Mouse (Mus musculus): ENCODE measurements around the gene Sgpl1. TPM values are rescaled to one million over a fixed set of nuclear protein-coding genes. Genes with fewer than 3 reads are reported as not detected.
"Not testable (repeated sequence)": the region's sequence is repeated elsewhere in the genome, so short reads cannot be mapped to it uniquely, and the experiment has no call there.

The Sgpl1 gene
- polyA plus RNA-seq, 1 experiment from 2014 or later = 80.3 TPM

DNA sequence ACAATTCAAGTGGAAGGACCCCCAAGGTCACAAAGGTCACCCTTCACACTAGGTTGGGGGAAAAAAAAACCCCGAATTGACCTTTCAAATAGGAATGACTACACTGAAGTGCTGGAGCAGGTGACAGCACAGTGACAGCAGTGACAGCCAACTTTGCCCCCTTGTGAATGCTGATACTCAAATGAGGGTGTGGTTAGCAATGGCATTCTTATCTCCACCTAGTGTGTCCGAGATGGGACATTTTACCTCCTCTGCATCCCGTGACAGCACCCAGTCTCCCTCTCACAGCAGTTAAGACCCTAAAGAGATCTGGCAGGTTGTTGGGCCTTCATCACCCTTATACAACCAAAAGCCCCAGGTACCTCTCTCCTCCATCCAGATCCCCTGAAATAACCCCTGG is 2.0 kb upstream of the Sgpl1 start:
- Histone ChIP-seq H3K27me3 (ENCODE audit: low read depth, poor library complexity, severe bottlenecking) (no peaks in the 10 kb centered on the region), H3K27ac (no peak overlapping the region), H3K9me3 (replicated peaks) (no peaks in the 10 kb centered on the region), H3K4me3 (no peak overlapping the region), H3K36me3 (no peaks in the 10 kb centered on the region), H3K4me1 (peaks cover 24% of the 10 kb centered on the region)
- DNase-seq (ENCODE audit: low spot score) = no peak
- 85% methylated on average over 3 of the region's 3 CpGs for WGBS

DNA sequence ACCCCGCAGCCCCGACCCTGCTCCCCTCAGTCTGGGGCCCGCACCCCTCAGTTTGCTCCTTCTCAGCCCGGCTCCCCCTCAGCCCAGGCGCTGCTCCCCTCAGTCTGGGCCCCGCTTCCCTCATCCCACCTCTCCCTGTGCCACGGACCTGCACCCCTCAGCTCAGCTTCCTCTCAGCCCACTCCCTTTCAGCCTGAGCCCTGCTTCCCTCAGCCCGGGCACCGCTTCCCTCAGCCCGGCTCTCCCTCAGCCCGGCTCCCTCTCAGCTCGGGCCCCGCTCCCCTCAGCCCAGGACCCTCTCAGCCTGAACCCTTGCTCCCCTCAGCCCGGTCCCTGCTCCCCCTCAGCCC is 721 bp downstream of the Sgpl1 start:
- Histone ChIP-seq H3K36me3 (peaks cover 9% of the 10 kb centered on the region), H3K27me3 (ENCODE audit: low read depth, poor library complexity, severe bottlenecking) (no peaks in the 10 kb centered on the region), H3K9me3 (replicated peaks) (no peaks in the 10 kb centered on the region), H3K4me1 (peaks cover 24% of the 10 kb centered on the region), H3K4me3 (peak overlapping the region; percentile 95), H3K27ac (peak overlapping the region; percentile 94)
- no peak for DNase-seq (ENCODE audit: low spot score)
- 2% methylated on average over 14 of the region's 14 CpGs for WGBS

DNA sequence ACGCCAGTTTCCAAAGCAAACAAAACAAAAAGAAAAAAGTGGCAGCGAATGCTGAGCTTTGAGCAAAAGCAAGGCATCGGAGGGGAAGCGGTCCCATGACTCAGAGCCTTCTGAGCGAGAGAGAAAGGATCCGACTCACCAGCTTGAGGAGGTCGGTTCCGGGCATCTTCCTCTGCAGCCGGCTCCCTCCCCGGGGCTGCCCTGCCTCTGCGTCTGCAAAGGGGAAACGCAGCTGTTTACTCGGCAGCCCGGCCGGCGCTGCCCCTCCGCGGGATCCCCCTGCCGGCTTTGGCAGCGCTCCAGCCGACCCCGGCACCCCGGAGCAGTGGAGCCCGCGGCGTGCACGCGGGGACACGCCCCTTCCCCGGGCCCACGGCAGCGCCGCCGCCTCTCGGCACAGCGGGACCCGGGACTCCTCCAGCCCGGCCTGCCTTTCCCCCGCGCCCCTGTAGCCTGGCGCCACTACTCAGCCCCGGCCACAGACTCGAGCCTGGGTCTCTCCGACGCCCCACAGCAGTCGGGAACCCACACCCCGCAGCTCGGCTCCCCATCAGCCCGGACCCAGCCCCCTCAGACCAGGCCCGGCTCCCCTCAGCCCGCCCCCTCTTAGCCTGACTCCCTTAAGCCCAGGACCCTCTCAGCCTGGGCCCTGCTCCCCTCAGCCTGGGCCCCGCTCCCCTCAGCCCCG is 1.2 kb downstream of the Sgpl1 start:
- DNase-seq (ENCODE audit: low spot score) = peak; percentile 80
- Histone ChIP-seq H3K27me3 (ENCODE audit: low read depth, poor library complexity, severe bottlenecking) (no peaks in the 10 kb centered on the region), H3K9me3 (replicated peaks) (no peaks in the 10 kb centered on the region), H3K27ac (peak overlapping the region; percentile 94), H3K36me3 (peaks cover 13% of the 10 kb centered on the region), H3K4me3 (peak overlapping the region; percentile 95), H3K4me1 (peaks cover 24% of the 10 kb centered on the region)
- 0% methylated on average over 51 of the region's 53 CpGs for WGBS

DNA sequence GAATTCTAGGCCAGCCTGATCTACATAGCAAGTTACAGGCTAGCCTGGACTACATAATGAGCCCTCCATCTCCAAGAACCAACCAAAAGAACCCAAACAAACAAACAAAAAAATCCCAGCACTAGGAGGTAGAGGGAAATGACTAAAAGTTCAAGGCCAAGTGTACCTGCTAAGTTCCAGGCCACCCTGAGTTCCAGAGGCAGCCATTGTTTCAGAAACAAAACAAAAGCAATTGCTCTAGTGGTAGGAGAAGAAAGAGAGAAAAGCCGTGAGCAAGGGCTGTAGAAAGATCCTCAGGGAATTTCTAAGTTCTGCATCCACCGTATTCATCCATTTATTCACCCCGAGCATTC is 1.8 kb downstream of the Sgpl1 start:
- Histone ChIP-seq H3K4me3 (peak overlapping the region; percentile 95), H3K27ac (peak overlapping the region; percentile 94), H3K4me1 (peaks cover 23% of the 10 kb centered on the region), H3K36me3 (peaks cover 17% of the 10 kb centered on the region), H3K27me3 (ENCODE audit: low read depth, poor library complexity, severe bottlenecking) (no peaks in the 10 kb centered on the region), H3K9me3 (replicated peaks) (no peaks in the 10 kb centered on the region)
- WGBS = 2% methylated on average over 3 of the region's 3 CpGs
- DNase-seq (ENCODE audit: low spot score) = no peak

DNA sequence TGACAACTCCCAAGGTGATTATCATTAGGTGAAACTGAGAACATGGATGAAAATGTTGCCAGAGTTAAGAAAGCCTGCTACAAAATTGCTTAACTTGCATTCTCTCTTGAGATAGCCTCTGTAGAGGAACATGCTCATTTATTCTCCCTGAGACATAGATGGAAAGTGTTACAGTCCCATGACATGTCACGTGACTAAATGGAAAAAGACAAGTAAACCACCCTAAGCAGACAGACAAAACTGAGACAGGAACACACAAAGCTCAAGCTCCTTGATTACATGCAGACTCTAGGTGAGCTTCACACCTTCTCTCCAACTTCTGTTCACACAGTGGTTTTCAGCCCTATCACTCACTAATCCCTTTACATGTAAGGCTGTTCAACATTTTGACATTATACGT is 4.2 kb downstream of the Sgpl1 start:
- DNase-seq (ENCODE audit: low spot score) = no peak
- H3K4me1 ChIP-seq = peaks cover 17% of the 10 kb centered on the region
- 95% methylated on average over 2 of the region's 2 CpGs for WGBS
- H3K27me3 ChIP-seq (ENCODE audit: low read depth, poor library complexity, severe bottlenecking) = no peaks in the 10 kb centered on the region
- H3K27ac ChIP-seq = no peak overlapping the region
- no peak overlapping the region for H3K4me3 ChIP-seq
- peaks cover 27% of the 10 kb centered on the region for H3K36me3 ChIP-seq
- no peaks in the 10 kb centered on the region for H3K9me3 ChIP-seq (replicated peaks)

DNA sequence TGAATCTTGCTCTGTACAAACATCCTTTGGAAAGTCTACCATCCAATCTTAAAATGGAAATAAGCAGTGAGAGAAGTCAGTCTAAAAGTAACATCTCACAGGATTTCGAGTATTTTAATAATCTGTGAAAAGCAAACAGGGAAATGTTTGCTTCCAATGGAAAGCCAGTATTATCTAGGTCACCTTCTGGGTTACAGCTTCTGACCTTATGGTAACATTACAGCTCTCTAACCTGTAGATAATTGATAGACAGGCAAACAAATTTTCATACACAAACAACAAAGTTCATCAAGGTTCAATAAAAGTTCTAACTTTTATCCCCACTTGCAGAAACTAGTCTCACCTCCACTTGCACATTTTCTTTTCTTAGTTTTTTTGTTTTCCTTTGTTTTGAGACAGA is 9.9 kb downstream of the Sgpl1 start:
- no peak overlapping the region for H3K27ac ChIP-seq
- 91% methylated on average over 1 of the region's 1 CpGs for WGBS
- H3K9me3 ChIP-seq (replicated peaks) = no peaks in the 10 kb centered on the region
- no peaks in the 10 kb centered on the region for H3K4me1 ChIP-seq
- peaks cover 31% of the 10 kb centered on the region for H3K36me3 ChIP-seq
- no peaks in the 10 kb centered on the region for H3K27me3 ChIP-seq (ENCODE audit: low read depth, poor library complexity, severe bottlenecking)
- DNase-seq (ENCODE audit: low spot score) = no peak
- H3K4me3 ChIP-seq = no peak overlapping the region

DNA sequence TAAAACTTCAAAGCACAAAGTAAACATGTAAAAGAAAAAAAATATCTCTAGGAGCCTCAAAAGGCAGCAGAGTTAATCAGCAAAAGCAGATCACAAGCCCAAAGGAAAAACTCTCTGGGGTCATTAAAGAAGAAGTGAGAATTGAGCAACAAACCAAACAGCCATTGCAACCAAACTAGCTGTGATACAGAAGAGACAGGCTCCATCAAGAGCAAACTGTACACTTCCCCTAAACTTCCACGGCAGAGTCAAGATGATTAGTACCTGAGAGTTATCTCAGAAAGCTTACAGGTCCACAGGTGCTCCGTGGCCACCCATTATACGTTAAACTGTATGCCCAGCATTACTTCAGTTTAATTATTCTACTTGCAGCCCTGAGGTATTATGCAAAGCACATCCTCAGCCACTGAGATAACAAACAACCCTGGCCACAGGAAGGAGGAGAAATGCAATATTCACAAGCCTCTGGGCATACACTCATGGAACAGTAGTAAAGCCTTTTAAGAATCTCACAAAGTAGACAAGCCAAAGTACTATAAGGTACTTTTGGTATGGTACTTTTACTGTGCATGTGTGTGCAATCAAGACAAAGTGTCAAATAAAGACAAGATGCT is 12.2 kb downstream of the Sgpl1 start:
- peaks cover 2% of the 10 kb centered on the region; the same call in 1 of the 2 replicates for H3K4me1 ChIP-seq
- no peaks in the 10 kb centered on the region for H3K9me3 ChIP-seq (replicated peaks)
- peaks cover 22% of the 10 kb centered on the region for H3K36me3 ChIP-seq
- no peak overlapping the region for H3K27ac ChIP-seq
- 63% methylated on average over 3 of the region's 3 CpGs for WGBS
- no peak for DNase-seq (ENCODE audit: low spot score)
- H3K4me3 ChIP-seq = no peak overlapping the region
- H3K27me3 ChIP-seq (ENCODE audit: low read depth, poor library complexity, severe bottlenecking) = no peaks in the 10 kb centered on the region

DNA sequence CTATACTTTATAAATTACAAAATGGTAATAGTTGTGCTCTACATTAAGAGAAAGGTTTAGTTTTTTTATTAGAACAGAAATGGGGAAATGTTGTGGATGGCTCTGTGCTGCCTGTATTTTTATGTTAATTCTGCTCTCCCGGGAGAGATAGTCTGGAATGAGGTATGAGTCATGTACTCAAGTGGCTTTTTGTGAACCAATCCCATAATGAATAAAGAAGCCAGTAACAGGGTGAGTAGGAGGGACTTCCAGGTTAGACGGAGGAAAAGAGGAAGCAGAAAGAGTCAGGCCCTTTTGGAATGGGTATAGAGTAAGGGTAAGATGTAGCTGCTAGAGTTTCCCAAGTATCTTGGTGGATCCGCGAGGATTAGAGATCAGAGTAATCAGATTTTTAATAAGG is 13.5 kb downstream of the Sgpl1 start:
- 89% methylated on average over 4 of the region's 4 CpGs for WGBS
- peaks cover 2% of the 10 kb centered on the region; the same call in 1 of the 2 replicates for H3K4me1 ChIP-seq
- DNase-seq (ENCODE audit: low spot score) = no peak

DNA sequence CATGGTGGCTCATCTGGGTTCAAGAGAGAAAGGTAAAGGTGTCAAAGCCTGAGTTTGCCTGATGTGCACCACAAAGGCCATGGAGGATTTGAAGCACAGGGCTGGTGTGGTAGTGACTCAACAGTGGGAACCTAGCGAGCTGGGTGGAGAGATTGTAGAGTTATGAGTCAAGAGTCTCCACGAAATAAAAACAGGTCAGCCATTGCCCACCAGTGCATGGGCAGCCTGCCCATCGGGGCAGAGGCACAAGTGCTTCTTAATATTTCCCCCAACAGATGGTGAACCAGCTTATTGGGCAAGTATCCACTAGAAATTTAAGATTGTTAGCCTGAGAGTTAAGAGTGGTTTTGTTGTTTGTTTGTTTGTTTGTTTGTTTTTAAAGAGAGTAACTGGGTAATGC is 16.5 kb downstream of the Sgpl1 start:
- DNase-seq (ENCODE audit: low spot score) = no peak
- 82% methylated on average over 3 of the region's 3 CpGs for WGBS
- H3K27me3 ChIP-seq (ENCODE audit: low read depth, poor library complexity, severe bottlenecking) = no peaks in the 10 kb centered on the region
- peaks cover 2% of the 10 kb centered on the region; the same call in 1 of the 2 replicates for H3K4me1 ChIP-seq
- H3K27ac ChIP-seq = no peak overlapping the region
- peaks cover 24% of the 10 kb centered on the region for H3K36me3 ChIP-seq
- H3K4me3 ChIP-seq = no peak overlapping the region
- H3K9me3 ChIP-seq (replicated peaks) = no peaks in the 10 kb centered on the region

More for the DNA sequence above, 13.5 kb downstream of the Sgpl1 start:
- H3K4me3 ChIP-seq = no peak overlapping the region
- no peak overlapping the region for H3K27ac ChIP-seq
- H3K27me3 ChIP-seq (ENCODE audit: low read depth, poor library complexity, severe bottlenecking) = no peaks in the 10 kb centered on the region
- H3K36me3 ChIP-seq = peaks cover 18% of the 10 kb centered on the region
- no peaks in the 10 kb centered on the region for H3K9me3 ChIP-seq (replicated peaks)

DNA sequence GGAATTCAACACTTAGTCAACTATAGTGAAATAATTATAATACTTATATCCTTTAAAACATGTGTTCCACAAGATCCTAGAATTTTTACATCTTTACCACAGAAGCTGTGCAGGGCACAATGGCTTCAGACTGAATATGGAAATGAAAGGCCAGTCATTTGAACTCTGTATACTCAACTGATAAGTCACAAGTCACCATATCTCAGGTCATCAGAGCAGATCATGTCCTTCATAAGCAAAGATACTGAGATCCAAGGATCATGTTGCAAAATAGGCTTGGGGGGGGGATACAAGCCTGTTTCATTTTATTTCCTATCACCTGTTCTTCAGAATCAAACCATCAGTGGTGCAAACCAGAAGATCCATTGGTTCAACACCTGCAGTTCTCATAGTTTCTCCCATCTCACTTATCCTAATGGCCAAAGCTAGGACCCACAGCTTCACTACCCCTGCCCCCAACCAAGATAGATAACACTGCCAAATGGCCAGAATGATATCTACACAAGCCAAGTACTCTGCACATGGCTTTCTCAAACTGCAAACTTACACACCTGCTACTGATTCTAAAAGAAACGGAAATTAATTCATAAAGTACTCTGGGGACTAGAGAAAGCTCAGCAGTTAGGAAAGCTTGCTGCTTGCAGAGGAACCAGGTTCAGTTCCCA is 18.7 kb downstream of the Sgpl1 start:
- no peaks in the 10 kb centered on the region for H3K27me3 ChIP-seq (ENCODE audit: low read depth, poor library complexity, severe bottlenecking)
- peaks cover 22% of the 10 kb centered on the region for H3K36me3 ChIP-seq
- peaks cover 2% of the 10 kb centered on the region; the same call in 1 of the 2 replicates for H3K4me1 ChIP-seq
- 90% methylated on average over 1 of the region's 1 CpGs for WGBS
- no peaks in the 10 kb centered on the region for H3K9me3 ChIP-seq (replicated peaks)
- H3K27ac ChIP-seq = no peak overlapping the region
- no peak for DNase-seq (ENCODE audit: low spot score)
- H3K4me3 ChIP-seq = no peak overlapping the region

DNA sequence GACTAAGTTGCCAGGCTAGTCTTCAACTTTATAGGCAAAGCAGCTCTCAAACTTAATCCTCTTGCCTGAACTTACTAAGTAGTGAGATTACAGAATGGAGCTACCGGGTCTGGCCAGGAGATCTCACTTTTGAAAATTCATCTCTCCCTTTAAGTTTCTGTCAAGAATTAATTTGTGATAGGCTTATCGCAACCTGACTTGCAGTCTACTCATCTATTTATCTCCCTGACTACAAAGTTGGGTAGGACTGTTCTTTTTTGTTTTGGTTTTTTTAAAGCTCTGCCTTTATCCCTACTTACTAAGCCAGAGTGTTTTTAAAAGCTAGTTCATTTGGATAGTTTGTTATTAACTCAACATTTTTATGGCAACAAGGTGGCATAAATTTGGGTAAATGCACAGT is 23.0 kb downstream of the Sgpl1 start:
- Histone ChIP-seq H3K9me3 (replicated peaks) (no peaks in the 10 kb centered on the region), H3K4me3 (no peak overlapping the region), H3K27ac (no peak overlapping the region), H3K36me3 (peaks cover 42% of the 10 kb centered on the region), H3K27me3 (ENCODE audit: low read depth, poor library complexity, severe bottlenecking) (no peaks in the 10 kb centered on the region), H3K4me1 (no peaks in the 10 kb centered on the region)
- 95% methylated on average over 2 of the region's 2 CpGs for WGBS
- DNase-seq (ENCODE audit: low spot score) = no peak

DNA sequence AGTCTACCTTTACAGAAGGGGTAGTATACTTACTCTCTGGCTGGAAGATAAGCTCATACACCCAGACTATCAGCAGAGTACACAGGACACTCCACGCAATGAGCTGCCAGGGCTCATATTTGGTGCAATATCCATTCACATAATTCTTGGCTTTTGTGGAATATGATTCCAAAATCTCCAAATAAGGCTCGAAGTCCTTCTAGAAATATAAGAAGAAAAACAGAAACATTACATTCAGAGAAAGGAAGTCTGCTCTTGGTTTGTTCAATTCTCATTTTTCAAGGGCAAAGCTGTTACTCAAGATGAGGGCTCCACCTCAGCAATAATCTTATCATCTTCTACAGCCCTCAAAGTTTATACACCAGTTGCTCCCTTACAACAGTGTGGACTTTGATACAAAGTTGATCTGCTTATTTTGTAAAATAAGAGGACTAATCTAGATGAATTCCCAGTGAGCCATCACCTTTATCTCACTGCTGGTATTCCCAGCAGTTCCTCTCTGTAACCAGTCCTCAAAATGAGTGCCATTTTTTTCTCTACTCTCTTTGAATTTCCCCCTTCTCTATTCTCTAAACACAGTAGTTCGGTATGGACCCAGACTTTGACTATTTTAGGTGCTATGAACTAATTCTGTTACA is 24.1 kb downstream of the Sgpl1 start:
- H3K27me3 ChIP-seq (ENCODE audit: low read depth, poor library complexity, severe bottlenecking) = no peaks in the 10 kb centered on the region
- WGBS = 92% methylated on average over 3 of the region's 3 CpGs
- no peak overlapping the region for H3K27ac ChIP-seq
- no peak for DNase-seq (ENCODE audit: low spot score)
- no peak overlapping the region for H3K4me3 ChIP-seq
- peaks cover 48% of the 10 kb centered on the region for H3K36me3 ChIP-seq
- no peaks in the 10 kb centered on the region for H3K9me3 ChIP-seq (replicated peaks)
- H3K4me1 ChIP-seq = no peaks in the 10 kb centered on the region

DNA sequence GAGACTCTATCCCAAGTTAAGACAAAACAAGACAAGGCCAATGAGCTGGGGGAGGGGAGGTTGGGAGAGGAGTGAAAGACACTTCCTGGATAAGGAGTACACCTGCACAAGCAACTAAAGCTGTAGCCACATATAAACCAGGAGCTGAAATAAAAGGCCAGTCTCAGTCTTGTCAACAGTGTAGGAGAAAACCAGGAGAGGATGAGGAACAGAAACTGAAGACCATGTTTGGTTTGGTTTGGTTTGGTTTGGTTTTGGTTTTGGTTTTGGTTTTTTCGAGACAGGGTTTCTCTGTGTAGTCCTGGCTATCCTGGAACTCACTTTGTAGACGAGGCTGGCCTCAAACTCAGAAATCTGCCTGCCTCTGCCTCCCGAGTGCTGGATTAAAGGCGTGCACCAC is 25.8 kb downstream of the Sgpl1 start:
- WGBS = 95% methylated on average over 4 of the region's 4 CpGs
- not testable (repeated sequence) for H3K9me3 ChIP-seq (replicated peaks); H3K4me1 ChIP-seq; H3K27ac ChIP-seq; H3K27me3 ChIP-seq (ENCODE audit: low read depth, poor library complexity, severe bottlenecking); DNase-seq (ENCODE audit: low spot score); H3K4me3 ChIP-seq
- peaks cover 53% of the 10 kb centered on the region for H3K36me3 ChIP-seq

Data from limb, embryonic 10.5 days (tissue).